Mouse (Mus musculus) megakaryocyte, embryonic 14.5 days (primary cell): ENCODE results near the gene Dlec1.

Experiments used
- FLI1 ChIP-seq: IDR thresholded peaks from 2 replicates; pipeline ENCODE4 v1.6.1; 2012; ENCODE audit warnings: low read length, inconsistent platforms, mixed read lengths
- GATA1 ChIP-seq: IDR thresholded peaks from 3 replicates; pipeline ENCODE4 v1.6.1; 2012; ENCODE audit warnings: mixed read lengths, low read length, inconsistent platforms, borderline replicate concordance

DNA sequence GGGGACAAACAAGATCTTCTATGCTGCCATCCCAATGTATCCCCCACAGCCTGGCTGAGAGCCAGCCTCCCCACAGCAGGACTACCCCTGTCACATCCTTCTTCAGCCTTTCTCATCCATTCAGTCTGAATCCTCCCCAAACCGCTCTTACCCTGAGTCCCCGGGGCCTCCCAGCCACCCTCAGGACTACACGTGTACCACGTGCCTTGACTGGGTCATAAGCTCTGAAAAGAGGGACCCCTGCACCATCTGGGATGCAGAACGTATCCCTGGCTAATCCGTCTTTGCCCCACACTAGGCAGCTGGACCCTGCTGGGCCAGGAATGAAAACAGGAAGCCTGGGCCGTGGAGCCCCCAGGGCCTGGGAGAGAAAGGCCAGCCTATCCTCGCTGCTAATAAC, 20.2 kb upstream of the Dlec1 start:
- TF ChIP-seq FLI1, result no peak
- no peak for TF ChIP-seq GATA1
